Mouse (Mus musculus) thymus, adult 18-20 months (tissue): Measurements from ENCODE around the gene Rpl38.

Source experiments
- DNase-seq, 2 experiments: peaks; one replicate each; pipeline ENCODE4 v3.0.0; 2022; ENCODE audit warnings: mixed read lengths in 2 of 2

Gene Rpl38

DNA sequence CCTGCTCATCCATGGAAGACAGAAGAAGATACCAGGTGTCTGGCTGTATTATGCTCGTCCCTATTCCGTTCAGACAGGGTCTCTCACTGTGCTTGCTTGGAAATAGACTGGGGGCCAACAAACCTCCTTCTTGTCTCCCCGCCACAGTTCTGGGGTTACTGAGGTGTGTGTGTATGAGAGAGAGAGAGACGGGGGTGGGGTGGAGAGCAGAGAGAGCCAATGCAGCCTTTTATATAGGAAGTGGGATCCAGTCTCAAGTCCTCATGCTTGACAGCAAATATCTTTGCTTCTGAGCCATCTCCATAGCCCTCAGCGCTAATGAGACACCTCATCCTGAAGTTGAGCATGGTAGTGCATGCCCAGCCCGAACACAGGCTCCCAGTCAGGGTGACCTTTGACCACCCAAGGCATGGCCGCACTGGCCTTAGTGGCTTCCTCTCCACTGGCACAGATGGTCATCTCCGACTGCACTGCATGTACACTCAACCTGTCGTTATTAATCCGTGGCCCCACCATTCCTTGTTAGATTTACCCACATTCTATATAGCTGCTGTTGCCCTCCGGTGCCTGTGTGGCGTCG is 14.1 kb downstream of the Rpl38 start:
- DNase-seq: no peak

DNA sequence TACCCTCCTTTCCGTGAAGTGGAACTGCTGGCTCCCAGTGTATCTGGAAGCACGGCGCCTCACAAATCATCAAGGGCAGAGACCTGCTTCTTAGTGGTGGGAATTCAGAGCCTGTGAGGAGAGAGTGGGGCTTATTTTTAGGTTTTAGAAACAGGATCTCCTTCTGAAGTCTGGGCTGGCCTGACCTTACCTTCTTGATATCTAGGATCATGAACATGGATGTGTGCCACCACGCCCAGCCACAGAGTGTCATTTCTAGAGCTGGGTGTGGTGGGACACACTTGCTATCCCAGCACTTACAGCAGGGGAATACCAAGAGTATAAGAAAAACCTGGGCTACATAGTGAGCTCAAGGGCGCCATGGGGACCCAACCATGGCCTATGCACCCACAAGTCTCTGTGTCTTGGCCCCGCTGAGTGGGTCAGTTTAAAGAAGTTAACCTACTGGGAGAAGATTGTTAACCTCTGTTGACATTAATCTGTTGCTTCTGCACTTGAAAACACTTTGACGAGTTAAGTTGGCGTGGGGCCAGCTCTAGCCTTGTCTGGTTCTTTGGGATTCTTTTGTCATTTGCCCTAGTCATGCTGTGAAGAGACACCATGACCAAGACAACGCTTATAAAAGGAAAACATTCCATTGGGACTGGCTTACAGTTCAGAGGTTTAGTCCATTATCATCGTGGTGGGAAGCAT is 14.9 kb downstream of the Rpl38 start:
- no peak for DNase-seq

DNA sequence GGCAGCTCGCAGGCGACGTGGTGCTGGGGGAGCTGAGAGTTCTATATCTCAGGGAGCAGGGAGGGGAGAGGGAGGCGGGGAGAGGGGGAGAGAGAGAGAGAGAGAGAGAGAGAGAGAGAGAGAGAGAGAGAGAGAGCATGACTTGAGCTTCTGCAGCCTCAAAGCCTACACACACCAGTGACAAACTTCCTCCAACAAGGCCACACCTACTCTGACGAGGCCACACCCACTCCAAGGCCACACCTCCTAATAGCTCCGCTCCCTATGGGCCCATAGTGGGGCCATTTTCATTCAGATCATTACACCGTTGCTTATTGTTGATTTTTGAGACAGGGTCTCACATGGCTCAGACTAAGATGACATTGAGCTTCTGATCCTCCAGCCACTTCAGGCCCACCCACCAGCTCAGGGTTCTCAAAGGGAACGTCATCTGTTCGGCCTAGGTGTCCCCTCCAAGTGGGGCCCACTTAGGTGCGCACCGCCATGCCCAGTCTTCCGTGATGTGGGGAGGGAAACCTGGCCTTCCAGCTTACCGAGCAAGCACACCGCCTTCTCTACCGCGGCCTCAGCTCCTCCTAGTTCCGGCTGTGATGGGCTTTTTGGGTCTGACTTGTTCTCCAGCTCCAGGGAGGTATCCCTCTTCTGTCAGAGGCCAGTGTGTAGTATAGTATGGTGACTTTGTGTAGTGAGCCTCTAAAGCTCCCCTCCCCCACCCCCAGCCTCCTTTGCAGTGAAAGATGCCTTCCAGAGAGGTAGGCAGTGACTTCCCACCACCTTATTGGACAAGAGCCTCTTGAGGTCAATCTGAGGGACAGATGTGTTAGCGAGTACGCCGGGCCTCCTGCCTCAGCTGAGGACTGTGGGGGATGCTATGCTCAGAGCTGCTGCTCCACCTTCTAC is 15.6 kb downstream of the Rpl38 start:
- no peak for DNase-seq

- DNase-seq: no peak
Observed at GRCm38 (mm10) chr11:114684627-114685373, 16.5 kb downstream of the Rpl38 start.

GRCm38 (mm10) chr11:114685526-114686040 is 17.3 kb downstream of the Rpl38 start:
- no peak for DNase-seq

DNA sequence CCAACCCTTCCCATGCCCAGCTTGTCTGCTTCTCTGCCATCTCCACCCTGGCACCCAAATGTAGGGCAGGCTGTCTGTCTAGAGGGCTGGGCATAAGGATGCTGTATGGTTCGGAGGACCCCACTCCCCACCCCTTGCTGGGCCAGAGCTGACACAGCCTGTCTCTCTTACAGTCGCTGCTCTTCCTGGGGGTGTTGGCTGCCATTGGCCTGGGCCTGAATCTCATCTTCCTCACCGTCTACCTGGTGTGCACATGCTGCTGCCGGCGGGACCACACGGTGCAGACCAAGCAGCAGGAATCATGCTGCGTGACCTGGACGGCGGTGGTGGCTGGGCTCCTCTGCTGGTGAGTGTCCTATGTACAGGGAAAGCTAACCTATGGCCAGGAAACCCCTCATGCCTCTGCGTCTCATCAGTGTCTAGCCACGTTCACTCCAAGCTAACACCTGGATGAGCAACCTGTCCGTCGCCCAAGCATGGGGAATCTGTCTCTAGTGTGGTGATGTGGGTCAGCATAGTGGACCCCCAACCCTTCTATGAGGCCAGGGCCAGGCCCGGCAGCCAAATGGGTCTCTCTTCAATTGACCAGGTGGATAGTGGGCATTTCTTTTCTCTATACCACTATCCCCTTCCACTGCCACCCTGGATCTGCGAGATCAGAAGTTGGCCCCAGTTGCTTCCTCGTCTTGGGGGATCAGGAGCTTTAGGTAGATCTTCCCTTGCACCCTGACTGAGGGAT is 18.1 kb downstream of the Rpl38 start:
- no peak for DNase-seq

GRCm38 (mm10) chr11:114687574-114688188 is 19.4 kb downstream of the Rpl38 start:
- no peak for DNase-seq

GRCm38 (mm10) chr11:114688729-114689128 is 20.4 kb downstream of the Rpl38 start:
- no peak for DNase-seq

GRCm38 (mm10) chr11:114690192-114690591 is 21.9 kb downstream of the Rpl38 start:
- DNase-seq: no peak

DNA sequence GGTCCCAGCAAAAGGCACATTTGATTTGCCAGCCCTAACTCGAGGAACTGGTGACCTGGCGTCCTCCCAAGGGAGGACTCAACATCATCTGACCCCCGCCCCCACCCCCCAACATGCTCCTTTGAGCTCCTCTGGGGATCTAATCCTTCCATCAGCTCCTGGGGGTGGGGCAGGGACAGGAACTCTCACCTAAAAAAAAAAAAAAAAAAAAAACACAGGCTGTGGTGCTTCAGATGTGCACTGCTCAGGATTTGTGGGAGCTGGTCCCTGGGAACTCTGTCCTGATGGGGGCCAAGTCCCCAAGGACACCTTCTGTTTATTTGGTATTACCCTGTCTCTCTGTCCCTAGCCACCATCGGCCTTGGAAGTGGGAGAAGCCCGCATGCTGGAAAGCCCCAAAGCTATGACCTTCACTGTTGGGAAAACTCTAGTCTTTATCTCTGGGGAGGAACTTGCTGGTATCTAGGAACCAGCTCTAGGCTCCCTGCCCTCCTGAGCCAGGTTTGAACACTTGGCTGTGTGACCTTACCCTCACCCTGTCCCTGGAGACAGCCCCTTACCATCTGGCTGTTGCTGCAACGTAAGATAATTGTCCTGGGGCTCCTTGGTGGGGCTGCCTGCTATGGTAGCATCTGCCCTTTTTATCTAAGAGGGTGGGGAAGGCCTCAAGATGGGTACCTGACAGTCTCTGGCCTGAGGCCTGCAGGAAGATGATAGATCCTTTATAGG is 23.3 kb downstream of the Rpl38 start:
- DNase-seq: no peak

- no peak for DNase-seq
Observed at GRCm38 (mm10) chr11:114692601-114693000, 24.3 kb downstream of the Rpl38 start.

DNA sequence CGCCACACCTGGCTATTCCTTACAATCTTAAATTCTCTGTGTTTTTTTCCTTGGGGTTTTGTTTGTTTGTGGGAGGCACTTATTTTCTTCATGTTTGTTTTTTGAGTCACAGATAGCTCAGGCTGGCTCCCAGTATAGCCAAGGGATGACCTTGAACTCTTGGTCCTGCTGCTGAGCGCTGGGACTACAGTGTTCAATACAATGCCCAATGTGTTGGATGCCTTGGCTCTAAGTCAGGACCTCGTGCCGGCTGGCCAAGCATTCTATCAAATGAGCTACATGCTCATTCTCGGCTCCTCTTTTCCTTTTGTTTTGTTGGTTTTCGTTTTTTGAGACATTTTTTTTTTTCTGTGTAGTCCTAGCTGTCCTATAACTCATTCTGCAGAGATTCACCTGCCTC is 25.1 kb downstream of the Rpl38 start:
- no peak for DNase-seq

DNA sequence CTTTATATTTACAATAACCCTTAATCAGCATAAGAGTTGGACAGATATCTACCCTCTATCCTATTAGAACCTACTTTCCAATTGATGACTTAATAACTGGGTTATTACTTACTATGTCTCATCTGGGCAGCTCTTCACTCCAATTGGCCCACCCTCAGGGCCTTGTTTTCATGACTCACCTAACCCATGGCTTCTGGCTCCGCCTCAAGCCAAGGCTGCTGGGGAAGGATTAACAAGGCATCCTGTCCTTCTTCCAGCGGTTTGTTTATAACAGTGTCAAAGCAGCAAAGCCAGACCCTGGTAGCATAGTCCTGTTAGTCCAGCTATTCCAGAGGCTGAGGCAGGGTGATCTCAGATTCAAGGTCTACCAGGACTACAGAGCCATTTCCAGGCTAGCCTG is 26.1 kb downstream of the Rpl38 start:
- DNase-seq: no peak

DNA sequence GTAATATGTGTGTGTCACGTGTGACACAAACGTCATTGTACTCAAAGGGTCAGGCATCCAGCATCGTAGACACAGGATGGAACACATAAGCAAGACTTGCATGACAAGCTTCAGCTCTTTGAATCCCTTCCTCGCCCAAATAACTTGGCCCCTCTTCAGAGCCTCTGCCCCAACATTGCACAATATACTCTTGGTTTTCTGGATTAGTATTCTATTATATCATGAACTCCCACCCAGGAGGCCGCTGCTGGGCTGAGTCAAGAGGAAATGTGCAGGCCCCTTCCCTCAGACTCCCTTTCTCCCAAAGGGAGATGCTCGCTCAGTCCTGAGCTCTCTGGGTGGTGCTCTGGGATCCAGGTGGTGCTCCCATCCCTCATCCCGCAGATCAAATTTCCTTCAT is 30.2 kb downstream of the Rpl38 start:
- no peak for DNase-seq

- DNase-seq: peak; percentile 46 to 57
Observed at GRCm38 (mm10) chr11:114699511-114699910, 31.2 kb downstream of the Rpl38 start.

GRCm38 (mm10) chr11:114702311-114702995 is 34.1 kb downstream of the Rpl38 start:
- no peak for DNase-seq

DNA sequence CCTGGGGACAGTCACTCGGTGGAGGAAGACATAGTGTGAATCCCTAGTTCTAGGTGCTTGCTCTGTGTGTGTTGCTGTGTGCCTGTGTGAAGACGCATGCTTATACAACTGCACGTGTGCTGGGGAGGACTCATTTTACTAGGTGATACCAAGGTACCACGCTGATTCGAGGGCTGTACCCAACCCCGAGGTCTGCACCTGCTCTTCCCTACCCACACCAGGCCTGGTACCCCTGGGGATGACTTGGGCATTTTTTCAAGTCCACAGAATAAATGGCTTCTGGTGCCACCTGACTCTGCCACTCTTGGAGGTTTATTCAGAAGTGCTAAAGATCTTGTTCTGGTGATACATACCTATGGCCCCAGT is 34.7 kb downstream of the Rpl38 start:
- DNase-seq: no peak

DNA sequence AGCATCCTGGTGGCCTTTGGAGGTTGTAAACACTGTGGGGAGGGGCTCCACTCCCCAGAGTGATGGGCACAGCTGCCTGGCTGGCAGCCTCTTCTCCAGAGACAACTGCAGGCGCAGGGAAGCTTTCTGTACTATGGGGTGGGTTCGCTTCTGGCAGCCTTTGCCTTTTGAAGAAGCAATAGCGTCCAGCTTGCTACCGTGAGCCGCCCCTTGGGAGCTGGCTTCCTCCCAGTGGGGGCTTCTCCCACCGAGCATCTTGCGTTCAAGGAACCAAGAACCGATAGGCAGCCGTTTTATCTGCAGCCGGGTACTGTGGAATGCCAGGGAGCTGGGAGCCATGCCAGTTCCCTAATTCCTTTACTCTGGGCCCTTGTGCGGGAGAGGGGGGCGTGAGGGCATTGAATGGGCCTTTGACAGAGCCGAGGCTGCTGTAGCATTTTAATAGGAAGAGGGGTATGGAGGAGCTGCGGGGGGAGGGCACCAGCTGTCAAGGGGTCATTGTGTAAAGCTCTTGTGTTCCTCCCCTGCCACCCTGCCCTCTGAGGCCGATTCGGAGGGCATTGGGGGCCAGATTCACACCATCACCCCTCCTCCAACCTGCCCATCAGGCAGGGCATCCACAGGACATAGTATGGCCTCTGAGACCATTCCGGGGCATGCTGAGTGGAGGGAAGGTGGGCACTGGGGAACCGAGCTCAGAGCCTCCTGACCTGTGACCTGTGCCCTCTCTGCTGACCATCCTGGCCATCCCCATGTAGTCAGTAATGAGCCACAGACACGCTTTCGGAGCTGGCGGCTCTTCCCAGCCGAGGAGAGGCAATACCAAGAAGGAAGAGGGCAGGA is 36.0 kb downstream of the Rpl38 start:
- DNase-seq: no peak

- no peak for DNase-seq
Observed at GRCm38 (mm10) chr11:114706358-114706757, 38.0 kb downstream of the Rpl38 start.
